Mouse (Mus musculus): Measurements from ENCODE around the gene D6Wsu163e.

GRCm38 (mm10) chr6:127014906-127015770, 75.4 kb downstream of the D6Wsu163e start, which contains the start of gene Fgf6:
- no peak for TF ChIP-seq CTCF (IDR thresholded peaks at IDR 0.05; ENCODE audit: low read depth, low read length)
- TF ChIP-seq GATA2 (IDR thresholded peaks at IDR 0.05; ENCODE audit: borderline replicate concordance, low read depth, low read length): no peak
- TF ChIP-seq TAL1 (conservative IDR thresholded peaks at IDR 0.05; ENCODE audit: low read depth, low read length): no peak

Measured in G1E (cell line).